Mouse (Mus musculus) CH12.LX (cell line): ENCODE results near the gene Chrna10.

Experiments used
- CHD2 ChIP-seq: IDR thresholded peaks from 2 replicates; pipeline ENCODE4 v1.6.1; 2011; ENCODE audit warnings: low read length, improper control_type of control experiment
- CTCF ChIP-seq, 2 experiments: IDR thresholded peaks in 1 of 2; conservative IDR thresholded peaks in 1 of 2; 2 replicates each; pipeline ENCODE4 v1.5.1; 2011 to 2012; ENCODE audit warnings: low read depth in 2 of 2, low read length in 2 of 2, improper control_type of control experiment in 1 of 2, inconsistent platforms in 1 of 2, mild to moderate bottlenecking in 1 of 2, moderate library complexity in 1 of 2
- EP300 ChIP-seq: IDR thresholded peaks from 2 replicates; pipeline ENCODE4 v1.6.1; 2011; ENCODE audit warnings: low read length, improper control_type of control experiment
- ETS1 ChIP-seq: conservative IDR thresholded peaks from 2 replicates; pipeline ENCODE4 v1.6.1; 2012; ENCODE audit warnings: low read depth, mild to moderate bottlenecking, inconsistent platforms, low read length, improper control_type of control experiment, moderate library complexity
- IRF4 ChIP-seq: IDR thresholded peaks from 2 replicates; pipeline ENCODE4 v1.6.1; 2014; ENCODE audit warnings: low read depth, mild to moderate bottlenecking, inconsistent platforms, low read length, improper control_type of control experiment
- JUN ChIP-seq: IDR thresholded peaks from 2 replicates; pipeline ENCODE4 v1.6.1; 2011; ENCODE audit warnings: low read depth, mild to moderate bottlenecking, low read length, improper control_type of control experiment, moderate library complexity; ENCODE audit not compliant: insufficient read depth
- JUND ChIP-seq: conservative IDR thresholded peaks from 2 replicates; pipeline ENCODE4 v1.6.1; 2011; ENCODE audit warnings: low read depth, low read length, improper control_type of control experiment
- MAFK ChIP-seq: IDR thresholded peaks from 2 replicates; pipeline ENCODE4 v1.6.1; 2011; ENCODE audit warnings: low read length, improper control_type of control experiment; ENCODE audit not compliant: insufficient replicate concordance
- MYC ChIP-seq: IDR thresholded peaks from 2 replicates; pipeline ENCODE4 v1.6.1; 2011; ENCODE audit warnings: low read depth, mild to moderate bottlenecking, improper control_type of control experiment, low read length
- POLR2A ChIP-seq: IDR thresholded peaks from 2 replicates; pipeline ENCODE4 v1.6.1; 2011; ENCODE audit warnings: low read depth, mild to moderate bottlenecking, improper control_type of control experiment, low read length
- TBP ChIP-seq: conservative IDR thresholded peaks from 2 replicates; pipeline ENCODE4 v1.6.1; 2011; ENCODE audit warnings: low read depth, low read length, improper control_type of control experiment
- TCF12 ChIP-seq: IDR thresholded peaks from 2 replicates; pipeline ENCODE4 v1.6.1; 2014; ENCODE audit warnings: low read depth, mild to moderate bottlenecking, inconsistent platforms, low read length, improper control_type of control experiment
- ZMIZ1 ChIP-seq: IDR thresholded peaks from 2 replicates; pipeline ENCODE4 v1.6.1; 2012; ENCODE audit warnings: low read depth, mild to moderate bottlenecking, inconsistent platforms, low read length, improper control_type of control experiment
- ZNF384 ChIP-seq: IDR thresholded peaks from 2 replicates; pipeline ENCODE4 v1.6.1; 2012; ENCODE audit warnings: low read depth, low read length, improper control_type of control experiment, inconsistent platforms

DNA sequence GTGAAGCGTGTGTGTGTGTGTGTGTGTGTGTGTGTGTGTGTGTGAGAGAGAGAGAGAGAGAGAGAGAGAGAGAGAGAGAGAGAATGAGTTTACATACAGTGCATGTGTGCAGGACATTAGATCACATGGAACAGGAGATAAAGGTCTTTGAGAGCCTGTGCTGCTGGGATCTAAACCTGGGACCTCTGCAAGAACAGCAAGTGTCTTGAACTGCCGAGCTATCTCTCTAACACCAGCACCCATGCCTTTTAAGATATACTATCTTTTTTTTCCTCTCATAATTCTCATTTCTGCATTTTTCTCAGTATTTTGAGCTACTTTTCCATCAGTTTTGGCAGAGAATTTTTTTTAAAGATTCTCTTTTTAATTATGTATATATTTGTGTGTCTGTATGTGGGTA, 13.1 kb downstream of the Chrna10 start:
- no peak for TF ChIP-seq EP300
- TF ChIP-seq TCF12: no peak
- TF ChIP-seq POLR2A: no peak
- no peak for TF ChIP-seq ETS1
- no peak for TF ChIP-seq ZNF384
- no peak for TF ChIP-seq CTCF (conservative IDR thresholded peaks at IDR 0.05 in 1 of 2, IDR thresholded peaks at IDR 0.05 in 1 of 2; ENCODE audit: low read depth in 2 of 2, low read length in 2 of 2)
- TF ChIP-seq IRF4: no peak
- TF ChIP-seq MYC: no peak
- TF ChIP-seq CHD2: no peak
- TF ChIP-seq TBP: no peak
- no peak for TF ChIP-seq JUND
- TF ChIP-seq JUN: no peak
- TF ChIP-seq MAFK: no peak
- TF ChIP-seq ZMIZ1: no peak
